ENCODE assay signal across 17 mouse cellular contexts in genomic region chr2:69840261-69840660, GRCm38 (mm10). TPM values are rescaled to one million over a fixed set of nuclear protein-coding genes. Genes with fewer than 3 reads are reported as not detected.
DNase-seq lines count a peak whose midpoint lies in the region; ATAC-seq and TF ChIP-seq lines count a peak whose summit lies in the region.
"Had no signal": no experiment of that assay in that cellular context is flagged by ENCODE, and none has a peak within 500 bp of the region (broad histone marks: within the 10 kb centered on the region; RNA-seq: fewer than 3 reads in every experiment).

No protein-coding gene starts in this region.

- no peak overlapping the region for H3K27ac ChIP-seq in forebrain, embryonic 13.5 days
- no peak overlapping the region for H3K27ac ChIP-seq in forebrain, embryonic 11.5 days (ENCODE audit: low read depth, low read length)
- no peak overlapping the region for H3K27ac ChIP-seq in neural tube, embryonic 13.5 days (replicated peaks)
- H3K27ac ChIP-seq: embryonic facial prominence, embryonic 12.5 days; gastrocnemius, adult 2 months; hindbrain, embryonic 14.5 days; limb, embryonic 13.5 days had no signal

- no peak overlapping the region for H3K4me3 ChIP-seq in forebrain, embryonic 13.5 days
- no peak overlapping the region for H3K4me3 ChIP-seq in forebrain, embryonic 11.5 days (ENCODE audit: low read depth, low read length)
- H3K4me3 ChIP-seq in neural tube, embryonic 13.5 days, result no peak overlapping the region
- H3K4me3 ChIP-seq: embryonic facial prominence, embryonic 12.5 days; gastrocnemius, adult 2 months; limb, embryonic 13.5 days had no signal

- DNase-seq in forebrain, embryonic 11.5 days (ENCODE audit: low spot score), result no peak
- no peak for DNase-seq in neural tube, embryonic 10.5 days (ENCODE audit: extremely low spot score, low spot score)
- DNase-seq in brain, embryonic 14.5 days (ENCODE audit: low read depth), result peak; percentile 58
- DNase-seq in retina, embryonic 14.5 days (ENCODE audit: low spot score), result peak; percentile 31
- DNase-seq in lung, postnatal 14 days, result no peak
- DNase-seq: adrenal gland, adult 8-10 months; gastrocnemius, adult 2 months; kidney, adult 9 months; lung, embryonic 14.5 days; thymus, postnatal 36 days had no signal

- H3K4me2 ChIP-seq in forebrain, embryonic 13.5 days, result no peak overlapping the region
- no peak overlapping the region for H3K4me2 ChIP-seq in forebrain, embryonic 11.5 days (ENCODE audit: low read depth, low read length, severe bottlenecking)
- no peak overlapping the region for H3K4me2 ChIP-seq in neural tube, embryonic 13.5 days
- H3K4me2 ChIP-seq: embryonic facial prominence, embryonic 12.5 days; hindbrain, embryonic 14.5 days; limb, embryonic 13.5 days; lung, embryonic 14.5 days had no signal

- no peaks in the 10 kb centered on the region for H3K27me3 ChIP-seq in forebrain, embryonic 13.5 days
- H3K27me3 ChIP-seq in forebrain, embryonic 11.5 days (ENCODE audit: control insufficient read depth, insufficient read depth, low read length), result no peaks in the 10 kb centered on the region
- no peaks in the 10 kb centered on the region for H3K27me3 ChIP-seq in neural tube, embryonic 13.5 days
- H3K27me3 ChIP-seq: embryonic facial prominence, embryonic 12.5 days; limb, embryonic 13.5 days; Patski had no signal

- no peak overlapping the region for H3K9ac ChIP-seq in forebrain, embryonic 13.5 days
- H3K9ac ChIP-seq in forebrain, embryonic 11.5 days (ENCODE audit: low read length), result no peak overlapping the region
- peak overlapping the region; percentile 22; the same call in 1 of the 2 replicates for H3K9ac ChIP-seq in neural tube, embryonic 13.5 days
- H3K9ac ChIP-seq: embryonic facial prominence, embryonic 12.5 days; hindbrain, embryonic 14.5 days; limb, embryonic 13.5 days; lung, embryonic 14.5 days had no signal

- H3K4me1 ChIP-seq in forebrain, embryonic 13.5 days, result peaks cover 6% of the 10 kb centered on the region; the same call in 1 of the 2 replicates
- H3K4me1 ChIP-seq in forebrain, embryonic 11.5 days (replicated peaks; ENCODE audit: control insufficient read depth, insufficient read depth, low read length), result no peaks in the 10 kb centered on the region
- H3K4me1 ChIP-seq in neural tube, embryonic 13.5 days (replicated peaks), result 0 out of 2 replicates have a peak, but pooled peaks cover 5% of the 10 kb centered on the region

- H3K9me3 ChIP-seq in forebrain, embryonic 13.5 days (replicated peaks), result no peaks in the 10 kb centered on the region
- no peaks in the 10 kb centered on the region for H3K9me3 ChIP-seq in forebrain, embryonic 11.5 days (ENCODE audit: control insufficient read depth, low read length)
- no peaks in the 10 kb centered on the region for H3K9me3 ChIP-seq in neural tube, embryonic 13.5 days
- H3K9me3 ChIP-seq: embryonic facial prominence, embryonic 12.5 days; limb, embryonic 13.5 days had no signal

- no peak for TF ChIP-seq CTCF in brain, embryonic 14.5 days (IDR thresholded peaks at IDR 0.05; ENCODE audit: borderline replicate concordance, extremely low read depth, insufficient read depth, insufficient read length)

- H3K36me3 ChIP-seq in forebrain, embryonic 13.5 days (ENCODE audit: poor library complexity, severe bottlenecking), result peaks cover 15% of the 10 kb centered on the region
- no peaks in the 10 kb centered on the region; the same call in 1 of the 2 replicates for H3K36me3 ChIP-seq in forebrain, embryonic 11.5 days (ENCODE audit: control insufficient read depth, insufficient read depth, low read length)
- peaks cover 18% of the 10 kb centered on the region for H3K36me3 ChIP-seq in neural tube, embryonic 13.5 days

- ATAC-seq in forebrain, embryonic 13.5 days, result peak; percentile 48; the same call in 1 of the 2 replicates
- no peak for ATAC-seq in forebrain, embryonic 11.5 days (replicated peaks; ENCODE audit: low FRiP score)
- no peak for ATAC-seq in neural tube, embryonic 13.5 days (ENCODE audit: low read depth)
- ATAC-seq: CD4-positive, CD25-positive, alpha-beta regulatory T cell, adult 4 months; Patski had no signal

- 21% methylated on average over 6 of the region's 6 CpGs for WGBS in forebrain, embryonic 13.5 days
- 30% methylated on average over 6 of the region's 6 CpGs for WGBS in forebrain, embryonic 11.5 days
- WGBS in neural tube, embryonic 13.5 days, result 18% methylated on average over 6 of the region's 6 CpGs

- no peak for TF ChIP-seq POLR2A in brain, embryonic 14.5 days (IDR thresholded peaks at IDR 0.05; ENCODE audit: borderline replicate concordance, extremely low read depth, insufficient read depth, insufficient read length, poor library complexity, severe bottlenecking)

RNA-seq across cellular contexts. Expression of gene Klhl23, which starts 18.5 kb away (rescaled TPM):
- 45.2 and 49.5 TPM in 2 replicates for polyA plus RNA-seq in forebrain, embryonic 13.5 days (2015; fragmentation: Nextera tagmentation; extraction: Ambion mirVana)
- 36.3 and 36.7 TPM in 2 replicates for polyA plus RNA-seq in forebrain, embryonic 11.5 days (2014; fragmentation: Nextera tagmentation; extraction: Ambion mirVana)
- 57.9 and 67.3 TPM in 2 replicates for polyA plus RNA-seq in neural tube, embryonic 13.5 days (2015; fragmentation: Nextera tagmentation; extraction: Ambion mirVana)
- 39.4 and 56.3 TPM in 2 replicates for polyA plus RNA-seq in brain, embryonic 14.5 days (2012; rRNA removed)

RNA-seq across cellular contexts. Expression of gene Ssb, which starts 21.1 kb away (rescaled TPM):
- polyA plus RNA-seq in forebrain, embryonic 13.5 days (2015; fragmentation: Nextera tagmentation; extraction: Ambion mirVana), result 400 and 426 TPM in 2 replicates
- polyA plus RNA-seq in forebrain, embryonic 11.5 days (2014; fragmentation: Nextera tagmentation; extraction: Ambion mirVana), result 405 and 430 TPM in 2 replicates
- 341 and 352 TPM in 2 replicates for polyA plus RNA-seq in neural tube, embryonic 13.5 days (2015; fragmentation: Nextera tagmentation; extraction: Ambion mirVana)
- polyA plus RNA-seq in brain, embryonic 14.5 days (2012; rRNA removed), result 119 and 122 TPM in 2 replicates

RNA-seq across cellular contexts. Expression of gene Mettl5, which starts 45.2 kb away (rescaled TPM):
- polyA plus RNA-seq in forebrain, embryonic 13.5 days (2015; fragmentation: Nextera tagmentation; extraction: Ambion mirVana), result 36.2 and 40.6 TPM in 2 replicates
- polyA plus RNA-seq in forebrain, embryonic 11.5 days (2014; fragmentation: Nextera tagmentation; extraction: Ambion mirVana), result 43.1 and 45.1 TPM in 2 replicates
- 26.9 and 31.0 TPM in 2 replicates for polyA plus RNA-seq in neural tube, embryonic 13.5 days (2015; fragmentation: Nextera tagmentation; extraction: Ambion mirVana)
- polyA plus RNA-seq in brain, embryonic 14.5 days (2012; rRNA removed), result 8.9 and 9.4 TPM in 2 replicates

RNA-seq across cellular contexts. Expression of gene Phospho2, which starts 50.8 kb away (rescaled TPM):
- 37.4 and 37.5 TPM in 2 replicates for polyA plus RNA-seq in forebrain, embryonic 13.5 days (2015; fragmentation: Nextera tagmentation; extraction: Ambion mirVana)
- polyA plus RNA-seq in forebrain, embryonic 11.5 days (2014; fragmentation: Nextera tagmentation; extraction: Ambion mirVana), result 34.5 and 39.1 TPM in 2 replicates
- polyA plus RNA-seq in neural tube, embryonic 13.5 days (2015; fragmentation: Nextera tagmentation; extraction: Ambion mirVana), result 38.2 and 39.0 TPM in 2 replicates
- polyA plus RNA-seq in brain, embryonic 14.5 days (2012; rRNA removed), result 46.7 and 51.7 TPM in 2 replicates

RNA-seq across cellular contexts. Expression of gene Ccdc173, which starts 50.9 kb away (rescaled TPM):
- 3.9 and 4.6 TPM in 2 replicates for polyA plus RNA-seq in forebrain, embryonic 13.5 days (2015; fragmentation: Nextera tagmentation; extraction: Ambion mirVana)
- polyA plus RNA-seq in forebrain, embryonic 11.5 days (2014; fragmentation: Nextera tagmentation; extraction: Ambion mirVana), result 4.2 and 4.8 TPM in 2 replicates
- polyA plus RNA-seq in neural tube, embryonic 13.5 days (2015; fragmentation: Nextera tagmentation; extraction: Ambion mirVana), result 2.4 and 3.1 TPM in 2 replicates
- polyA plus RNA-seq in brain, embryonic 14.5 days (2012; rRNA removed), result 2.1 and 3.5 TPM in 2 replicates

Comparison
In these comparisons a context has a peak if more than half of its experiments do, and no peak if none do; other contexts are left out.
1. DNase-seq: peak in brain, embryonic 14.5 days (single experiment) and retina, embryonic 14.5 days (single experiment); none in forebrain, embryonic 11.5 days (single experiment), neural tube, embryonic 10.5 days (single experiment) and lung, postnatal 14 days (single experiment).